Mouse (Mus musculus): ENCODE results near the gene Ubap2. TPM values are rescaled to one million over a fixed set of nuclear protein-coding genes. Genes with fewer than 3 reads are reported as not detected.
A peak's percentile ranks its signal among the peaks of the same experiment; 100 is the strongest.

Gene Ubap2
- polyA plus RNA-seq, 1 experiment = 80.3 TPM

GRCm38 (mm10) chr4:41293907-41294306 lies 19.0 kb upstream of the Ubap2 start:
- Histone ChIP-seq H3K4me1 (ENCODE audit: control insufficient read depth, insufficient read depth, insufficient read length, low read length) (no peaks in the 10 kb centered on the region), H3K36me3 (ENCODE audit: control insufficient read depth, insufficient read depth, low read length) (peaks cover 73% of the 10 kb centered on the region), H3K27ac (ENCODE audit: insufficient read depth, low read depth, low read length) (no peak overlapping the region), H3K27me3 (ENCODE audit: control insufficient read depth, insufficient read depth, low read length) (no peaks in the 10 kb centered on the region), H3K4me3 (ENCODE audit: low read depth, low read length) (no peak overlapping the region)
- no peak for TF ChIP-seq CTCF (IDR thresholded peaks at IDR 0.05; ENCODE audit: extremely low read depth, insufficient read length, insufficient replicate concordance, low read depth, low read length)
- no peak for TF ChIP-seq POLR2A (IDR thresholded peaks at IDR 0.05; ENCODE audit: low read depth, low read length)
- 60% methylated on average over 4 of the region's 4 CpGs for WGBS

- Histone ChIP-seq H3K4me1 (ENCODE audit: control insufficient read depth, insufficient read depth, insufficient read length, low read length) (no peaks in the 10 kb centered on the region), H3K27ac (ENCODE audit: insufficient read depth, low read depth, low read length) (no peak overlapping the region), H3K27me3 (ENCODE audit: control insufficient read depth, insufficient read depth, low read length) (no peaks in the 10 kb centered on the region), H3K4me3 (ENCODE audit: low read depth, low read length) (no peak overlapping the region), H3K36me3 (ENCODE audit: control insufficient read depth, insufficient read depth, low read length) (peaks cover 39% of the 10 kb centered on the region)
- TF ChIP-seq CTCF (IDR thresholded peaks at IDR 0.05; ENCODE audit: extremely low read depth, insufficient read length, insufficient replicate concordance, low read depth, low read length) (no peak), POLR2A (IDR thresholded peaks at IDR 0.05; ENCODE audit: low read depth, low read length) (no peak)
- WGBS = 86% methylated on average over 7 of the region's 7 CpGs
These were observed 14.9 kb upstream of the Ubap2 start for GRCm38 (mm10) chr4:41289802-41290201.

- no peak overlapping the region for H3K4me3 ChIP-seq (ENCODE audit: low read depth, low read length)
- H3K27ac ChIP-seq (ENCODE audit: insufficient read depth, low read depth, low read length) = no peak overlapping the region
- H3K27me3 ChIP-seq (ENCODE audit: control insufficient read depth, insufficient read depth, low read length) = no peaks in the 10 kb centered on the region
- H3K36me3 ChIP-seq (ENCODE audit: control insufficient read depth, insufficient read depth, low read length) = peaks cover 8% of the 10 kb centered on the region
- 16% methylated on average over 3 of the region's 3 CpGs for WGBS
- no peak for TF ChIP-seq POLR2A (IDR thresholded peaks at IDR 0.05; ENCODE audit: low read depth, low read length)
- TF ChIP-seq CTCF (IDR thresholded peaks at IDR 0.05; ENCODE audit: extremely low read depth, insufficient read length, insufficient replicate concordance, low read depth, low read length) = no peak
- H3K4me1 ChIP-seq (ENCODE audit: control insufficient read depth, insufficient read depth, insufficient read length, low read length) = no peaks in the 10 kb centered on the region
These were observed 11.5 kb upstream of the Ubap2 start for GRCm38 (mm10) chr4:41286420-41286819.

DNA sequence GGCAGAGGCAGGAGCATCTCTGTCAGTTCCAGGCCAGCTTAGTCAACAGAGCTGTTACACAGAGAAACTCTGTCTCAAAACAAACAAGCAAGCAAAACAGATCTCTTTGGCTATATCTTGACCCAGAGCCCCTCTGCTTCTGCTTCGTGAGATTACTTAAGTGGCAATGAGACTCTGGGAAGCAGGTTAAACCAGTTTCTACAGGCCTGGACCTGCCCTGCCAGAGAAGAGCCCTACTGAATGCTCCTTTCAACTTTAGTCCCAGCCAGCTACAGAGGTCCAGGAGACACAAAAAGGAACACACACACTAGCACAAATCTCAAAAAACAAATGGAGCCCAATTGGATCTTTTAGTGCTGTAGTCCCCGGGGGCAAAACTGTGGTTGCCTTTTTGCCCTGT lies 9.1 kb upstream of the Ubap2 start:
- 58% methylated on average over 2 of the region's 2 CpGs for WGBS
- Histone ChIP-seq H3K4me3 (ENCODE audit: low read depth, low read length) (no peak overlapping the region), H3K4me1 (ENCODE audit: control insufficient read depth, insufficient read depth, insufficient read length, low read length) (no peaks in the 10 kb centered on the region), H3K27me3 (ENCODE audit: control insufficient read depth, insufficient read depth, low read length) (no peaks in the 10 kb centered on the region), H3K27ac (ENCODE audit: insufficient read depth, low read depth, low read length) (no peak overlapping the region), H3K36me3 (ENCODE audit: control insufficient read depth, insufficient read depth, low read length) (no peaks in the 10 kb centered on the region)
- TF ChIP-seq POLR2A (IDR thresholded peaks at IDR 0.05; ENCODE audit: low read depth, low read length) (no peak), CTCF (IDR thresholded peaks at IDR 0.05; ENCODE audit: extremely low read depth, insufficient read length, insufficient replicate concordance, low read depth, low read length) (no peak)

DNA sequence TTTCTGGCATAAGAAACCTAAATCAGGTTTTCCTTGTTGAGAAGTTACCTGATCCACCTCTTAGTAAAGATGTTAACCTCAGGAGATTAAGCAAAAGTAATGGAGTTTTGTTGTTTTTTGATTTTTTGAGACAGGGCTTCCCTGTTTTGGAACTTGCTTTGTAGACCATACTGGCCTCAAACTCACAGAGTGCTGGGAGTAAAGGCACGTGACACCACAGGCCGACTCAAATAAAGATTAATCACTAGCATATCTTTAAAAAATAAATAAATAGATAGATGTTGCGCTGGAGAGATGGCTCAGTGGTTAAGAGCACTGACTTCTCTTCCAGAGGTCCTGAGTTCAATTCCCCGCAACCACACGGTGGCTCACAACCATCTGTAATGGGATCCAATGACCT lies 983 bp upstream of the Ubap2 start:
- no peak for TF ChIP-seq POLR2A (IDR thresholded peaks at IDR 0.05; ENCODE audit: low read depth, low read length)
- TF ChIP-seq CTCF (IDR thresholded peaks at IDR 0.05; ENCODE audit: extremely low read depth, insufficient read length, insufficient replicate concordance, low read depth, low read length) = no peak
- whole genome bisulfite sequencing = 67% methylated on average over 5 of the region's 5 CpGs
- Histone ChIP-seq H3K4me1 (ENCODE audit: control insufficient read depth, insufficient read depth, insufficient read length, low read length) (no peaks in the 10 kb centered on the region; the same call in 1 of the 2 replicates), H3K27me3 (ENCODE audit: control insufficient read depth, insufficient read depth, low read length) (no peaks in the 10 kb centered on the region), H3K4me3 (ENCODE audit: low read depth, low read length) (no peak overlapping the region), H3K27ac (ENCODE audit: insufficient read depth, low read depth, low read length) (no peak overlapping the region), H3K36me3 (ENCODE audit: control insufficient read depth, insufficient read depth, low read length) (no peaks in the 10 kb centered on the region)

GRCm38 (mm10) chr4:41274377-41274979 lies 466 bp downstream of the Ubap2 start:
- H3K27me3 ChIP-seq (ENCODE audit: control insufficient read depth, insufficient read depth, low read length) = no peaks in the 10 kb centered on the region

DNA sequence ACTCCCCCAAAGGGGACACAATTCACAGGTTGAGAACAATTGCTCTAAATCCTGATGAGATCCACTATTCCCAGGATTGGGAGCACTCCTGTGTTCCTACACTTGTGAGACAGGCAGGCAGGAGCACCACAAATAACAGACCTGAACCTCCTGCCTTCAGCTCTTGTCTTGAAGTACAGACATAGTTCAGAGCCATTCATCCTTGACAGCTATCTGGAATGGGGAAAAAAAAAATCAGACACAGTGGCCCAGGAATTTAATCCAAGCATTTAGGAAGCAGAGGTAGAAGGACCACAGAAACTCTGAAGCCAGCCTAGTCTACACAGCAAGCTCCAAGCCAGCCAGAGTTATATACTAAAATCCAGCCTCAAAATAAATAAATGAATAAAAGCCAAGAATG lies 6.8 kb downstream of the Ubap2 start:
- Histone ChIP-seq H3K4me1 (ENCODE audit: control insufficient read depth, insufficient read depth, insufficient read length, low read length) (no peaks in the 10 kb centered on the region), H3K27me3 (ENCODE audit: control insufficient read depth, insufficient read depth, low read length) (no peaks in the 10 kb centered on the region), H3K4me3 (ENCODE audit: low read depth, low read length) (no peak overlapping the region), H3K27ac (ENCODE audit: insufficient read depth, low read depth, low read length) (no peak overlapping the region), H3K36me3 (ENCODE audit: control insufficient read depth, insufficient read depth, low read length) (peaks cover 10% of the 10 kb centered on the region)
- TF ChIP-seq CTCF (IDR thresholded peaks at IDR 0.05; ENCODE audit: extremely low read depth, insufficient read length, insufficient replicate concordance, low read depth, low read length) = no peak
- TF ChIP-seq POLR2A (IDR thresholded peaks at IDR 0.05; ENCODE audit: low read depth, low read length) = no peak

More at GRCm38 (mm10) chr4:41274377-41274979, 466 bp downstream of the Ubap2 start:
- Histone ChIP-seq H3K4me1 (ENCODE audit: control insufficient read depth, insufficient read depth, insufficient read length, low read length) (no peaks in the 10 kb centered on the region; the same call in 1 of the 2 replicates), H3K4me3 (ENCODE audit: low read depth, low read length) (peak overlapping the region; percentile 73), H3K36me3 (ENCODE audit: control insufficient read depth, insufficient read depth, low read length) (no peaks in the 10 kb centered on the region; the same call in 1 of the 2 replicates), H3K27ac (ENCODE audit: insufficient read depth, low read depth, low read length) (peak overlapping the region; percentile 63)
- 1% methylated on average over 18 of the region's 18 CpGs for WGBS
- no peak for TF ChIP-seq CTCF (IDR thresholded peaks at IDR 0.05; ENCODE audit: extremely low read depth, insufficient read length, insufficient replicate concordance, low read depth, low read length)
- no peak for TF ChIP-seq POLR2A (IDR thresholded peaks at IDR 0.05; ENCODE audit: low read depth, low read length)
